ENCODE assay signal across 9 mouse cellular contexts in the genomic region with DNA sequence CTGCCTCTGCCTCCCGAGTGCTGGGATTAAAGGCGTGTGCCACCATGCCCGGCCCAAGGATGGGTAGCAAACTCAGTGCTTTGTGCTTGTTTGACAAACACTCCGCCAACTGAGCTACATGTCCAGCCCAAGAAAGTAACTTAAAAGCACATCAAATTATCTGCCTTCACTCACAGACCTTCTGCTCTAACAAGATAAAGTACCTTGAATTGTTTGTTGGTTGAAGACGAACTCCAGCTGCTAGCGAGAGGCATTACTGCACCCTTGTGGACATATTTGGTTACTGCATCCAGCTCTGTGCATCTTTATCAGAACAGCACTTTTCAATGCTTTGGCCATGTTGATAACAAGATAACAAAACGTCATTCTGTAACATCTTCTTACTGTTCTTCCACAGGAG. TPM values are rescaled to one million over a fixed set of nuclear protein-coding genes. Genes with fewer than 3 reads are reported as not detected.
DNase-seq lines count a peak whose midpoint lies in the region; ATAC-seq and TF ChIP-seq lines count a peak whose summit lies in the region.
"Had no signal": no experiment of that assay in that cellular context is flagged by ENCODE, and none has a peak within 500 bp of the region (broad histone marks: within the 10 kb centered on the region; RNA-seq: fewer than 3 reads in every experiment).

No protein-coding gene starts in this region.

- H3K9me3 ChIP-seq in limb, embryonic 11.5 days (ENCODE audit: control insufficient read depth, low read length), result no peaks in the 10 kb centered on the region
- H3K9me3 ChIP-seq in neural tube, embryonic 11.5 days (ENCODE audit: control insufficient read depth, low read length), result no peaks in the 10 kb centered on the region
- H3K9me3 ChIP-seq: neural tube, embryonic 13.5 days had no signal

- H3K4me3 ChIP-seq in limb, embryonic 11.5 days (ENCODE audit: low read depth, low read length), result no peak overlapping the region
- no peak overlapping the region for H3K4me3 ChIP-seq in neural tube, embryonic 11.5 days (ENCODE audit: low read depth, low read length)
- H3K4me3 ChIP-seq: neural tube, embryonic 13.5 days had no signal

- in situ Hi-C loops in Patski (cut with MboI; ENCODE audit: low pct_unique_long_range_greater_than_20kb), result loop anchor here (10.0 kb wide), 1 partner anchor 120 kb away; no protein-coding TSS in a partner anchor

- CTCF ChIA-PET in Patski (lab: Charles Lee), result interaction anchor here (0.8 to 3.1 kb wide), 13 partner anchors 12 to 184 kb away, joined by 3 to 14 read pairs (median 4); a partner anchor contains a TSS

- WGBS in limb, embryonic 11.5 days, result 52% methylated on average over 7 of the region's 7 CpGs
- WGBS in neural tube, embryonic 11.5 days, result 61% methylated on average over 7 of the region's 7 CpGs

- intact Hi-C loops in heart, postnatal 36 days (cut with DNase I), result loop anchor here (2.0 to 5.0 kb wide), 2 partner anchors 162 to 182 kb away; no protein-coding TSS in a partner anchor

- H3K36me3 ChIP-seq in limb, embryonic 11.5 days (ENCODE audit: control insufficient read depth, insufficient read depth, low read length), result no peaks in the 10 kb centered on the region
- H3K36me3 ChIP-seq in neural tube, embryonic 11.5 days (ENCODE audit: control insufficient read depth, insufficient read depth, low read length), result no peaks in the 10 kb centered on the region
- H3K36me3 ChIP-seq: neural tube, embryonic 13.5 days had no signal

- ATAC-seq in Patski, result no peak
- ATAC-seq in limb, embryonic 11.5 days (ENCODE audit: insufficient number of reproducible peaks, low FRiP score, low TSS enrichment, low read depth), result no peak
- ATAC-seq in neural tube, embryonic 11.5 days (ENCODE audit: insufficient read depth, low FRiP score, low TSS enrichment), result no peak

- POLR2A ChIA-PET in Patski (lab: Charles Lee), result no interaction called here

- TF ChIP-seq CTCF in Patski (IDR thresholded peaks at IDR 0.05), result peak; percentile 81

- H3K4me2 ChIP-seq in limb, embryonic 11.5 days (ENCODE audit: low read depth, severe bottlenecking), result no peak overlapping the region
- no peak overlapping the region for H3K4me2 ChIP-seq in neural tube, embryonic 11.5 days (ENCODE audit: low read depth)
- H3K4me2 ChIP-seq: neural tube, embryonic 13.5 days had no signal

- no peaks in the 10 kb centered on the region for H3K4me1 ChIP-seq in limb, embryonic 11.5 days (ENCODE audit: control insufficient read depth, insufficient read depth, low read length)
- H3K4me1 ChIP-seq in neural tube, embryonic 11.5 days (ENCODE audit: control insufficient read depth, insufficient read depth, low read length), result no peaks in the 10 kb centered on the region
- H3K4me1 ChIP-seq: neural tube, embryonic 13.5 days had no signal

- no peaks in the 10 kb centered on the region for H3K27me3 ChIP-seq in Patski
- H3K27me3 ChIP-seq in limb, embryonic 11.5 days (ENCODE audit: control insufficient read depth, insufficient read depth, low read length), result no peaks in the 10 kb centered on the region
- H3K27me3 ChIP-seq in neural tube, embryonic 11.5 days (ENCODE audit: control insufficient read depth, insufficient read depth, low read length), result no peaks in the 10 kb centered on the region
- H3K27me3 ChIP-seq: neural tube, embryonic 13.5 days had no signal

- no peak overlapping the region for H3K9ac ChIP-seq in limb, embryonic 11.5 days (ENCODE audit: low read length)
- H3K9ac ChIP-seq in neural tube, embryonic 11.5 days (ENCODE audit: low read length), result no peak overlapping the region
- H3K9ac ChIP-seq: neural tube, embryonic 13.5 days had no signal

- no peak overlapping the region for H3K27ac ChIP-seq in limb, embryonic 11.5 days (replicated peaks; ENCODE audit: low read depth, low read length)
- no peak overlapping the region for H3K27ac ChIP-seq in neural tube, embryonic 11.5 days (ENCODE audit: low read depth, low read length)
- H3K27ac ChIP-seq: neural tube, embryonic 13.5 days had no signal

- peak; percentile 38 for DNase-seq in left cerebral cortex, adult 11 months (ENCODE audit: low spot score)
- no peak for DNase-seq in left cerebral cortex, adult 8-10 months (ENCODE audit: low spot score in 2 of 2)
- no peak for DNase-seq in Patski (ENCODE audit: low read depth, low spot score)
- peak; percentile 85 for DNase-seq in embryo, embryonic 10.5 days (ENCODE audit: low spot score)
- DNase-seq in heart, postnatal 36 days, result peak; percentile 53 to 66
- peak; percentile 75 for DNase-seq in limb, embryonic 11.5 days (ENCODE audit: low spot score)
- peak; percentile 53 for DNase-seq in neural tube, embryonic 11.5 days (ENCODE audit: low spot score)
- peak; percentile 77 for DNase-seq in thymus, postnatal 4 days

RNA-seq across cellular contexts. Expression of a gene that starts 21.9 kb away (rescaled TPM):
- 100 to 1,000 TPM; 212 to 237 (median 224) TPM for total RNA-seq in left cerebral cortex, adult 8-10 months (2022)
- 40.2 TPM for polyA plus RNA-seq in Patski (2021)
- 10 to 100 TPM; 38.8 to 44.7 TPM for total RNA-seq in heart, postnatal 36 days (2021)
- polyA plus RNA-seq in limb, embryonic 11.5 days (2014; fragmentation: Nextera tagmentation; extraction: Ambion mirVana), result 46.2 and 49.7 TPM in 2 replicates
- polyA plus RNA-seq in neural tube, embryonic 11.5 days (2014; fragmentation: Nextera tagmentation; extraction: Ambion mirVana), result 45.2 and 56.6 TPM in 2 replicates

RNA-seq across cellular contexts. Expression of a gene that starts 22.3 kb away (rescaled TPM):
- total RNA-seq in left cerebral cortex, adult 8-10 months (2022), result 100 to 1,000 TPM; 265 to 312 (median 276) TPM
- 9.5 TPM for polyA plus RNA-seq in Patski (2021)
- 1 to 10 TPM; 2.6 to 2.7 TPM for total RNA-seq in heart, postnatal 36 days (2021)
- polyA plus RNA-seq in limb, embryonic 11.5 days (2014; fragmentation: Nextera tagmentation; extraction: Ambion mirVana), result 1.3 and 1.6 TPM in 2 replicates
- polyA plus RNA-seq in neural tube, embryonic 11.5 days (2014; fragmentation: Nextera tagmentation; extraction: Ambion mirVana), result 7.9 and 8.4 TPM in 2 replicates

Comparison
In these comparisons a context has a peak if more than half of its experiments do, and no peak if none do; other contexts are left out.
1. DNase-seq: peak in left cerebral cortex, adult 11 months (single experiment), embryo, embryonic 10.5 days (single experiment), heart, postnatal 36 days (2 of 2), limb, embryonic 11.5 days (single experiment), neural tube, embryonic 11.5 days (single experiment) and thymus, postnatal 4 days (single experiment); none in left cerebral cortex, adult 8-10 months (0 of 2) and Patski (single experiment).